Mouse (Mus musculus): ENCODE results near the gene Olfr1031.
"Not testable (repeated sequence)": the region's sequence is repeated elsewhere in the genome, so short reads cannot be mapped to it uniquely, and the experiment has no call there.

Gene Olfr1031

GRCm38 (mm10) chr2:85990004-85990403 lies at the start of gene Olfr1031:
TSS of gene Olfr1031 (plus strand) at chr2:85990304.
- no peak for DNase-seq (ENCODE audit: low spot score in 2 of 2)

GRCm38 (mm10) chr2:85950137-85950536 lies 40.0 kb upstream of the Olfr1031 start, which contains the start of gene Olfr1028:
TSS of gene Olfr1028 (plus strand) at chr2:85950437.
- no peak for DNase-seq (ENCODE audit: low spot score in 2 of 2)

- no peak for DNase-seq (ENCODE audit: low spot score in 2 of 2)
Measured at GRCm38 (mm10) chr2:85973595-85973994, 16.5 kb upstream of the Olfr1031 start, which contains the start of gene Olfr1029. TSS of gene Olfr1029 (plus strand) at chr2:85973895.

GRCm38 (mm10) chr2:85978976-85979375 lies 11.1 kb upstream of the Olfr1031 start, which contains the start of gene Olfr1030:
TSS of gene Olfr1030 (plus strand) at chr2:85979276.
- DNase-seq (ENCODE audit: low spot score in 2 of 2) = no peak

- no peak for DNase-seq (ENCODE audit: low spot score in 2 of 2)
Measured at GRCm38 (mm10) chr2:86005240-86005639, 15.1 kb downstream of the Olfr1031 start, which contains the start of gene Olfr1032. TSS of gene Olfr1032 (plus strand) at chr2:86005540.

- not testable (repeated sequence) for DNase-seq (ENCODE audit: low spot score in 2 of 2)
Measured at GRCm38 (mm10) chr2:86020406-86020805, 30.3 kb downstream of the Olfr1031 start, which contains the start of gene Olfr1033. TSS of gene Olfr1033 (plus strand) at chr2:86020633.

- DNase-seq (ENCODE audit: low spot score in 2 of 2) = not testable (repeated sequence)
Measured at GRCm38 (mm10) chr2:86021518-86021917, 31.4 kb downstream of the Olfr1031 start.
